Mouse (Mus musculus) forebrain, postnatal 0 days (tissue): ENCODE results near the gene Gabbr2. TPM values are rescaled to one million over a fixed set of nuclear protein-coding genes. Genes with fewer than 3 reads are reported as not detected.

Experiments
- ATAC-seq: fragments of 200-750 bp; cut with Nextera tagmentation; 2 replicates; pipeline ENCODE4 v1.8.0; 2017; ENCODE audit warnings: mild to moderate bottlenecking, moderate library complexity
- DNase-seq: peaks from one replicate; pipeline ENCODE4 v3.0.0-alpha.2; 2015
- H3K27ac ChIP-seq: fragments of 300-500 bp; sonication (generic); 2 replicates; pipeline ENCODE4 v1.5.1; 2014; ENCODE audit warnings: low read depth, mild to moderate bottlenecking, antibody characterized with exemption, low read length, moderate library complexity, mixed read lengths
- H3K27me3 ChIP-seq: fragments of 300-500 bp; sonication (generic); 2 replicates; pipeline ENCODE4 v1.6.1; 2014; ENCODE audit warnings: mild to moderate bottlenecking, low read length, mixed read lengths; ENCODE audit not compliant: insufficient read depth
- H3K36me3 ChIP-seq: fragments of 300-500 bp; sonication (generic); 2 replicates; pipeline ENCODE4 v1.6.1; 2014; ENCODE audit warnings: mild to moderate bottlenecking, moderate library complexity; ENCODE audit not compliant: insufficient read depth
- H3K4me1 ChIP-seq: fragments of 300-500 bp; sonication (generic); 2 replicates; pipeline ENCODE4 v1.6.1; 2014; ENCODE audit warnings: antibody characterized with exemption; ENCODE audit not compliant: insufficient read depth
- H3K4me2 ChIP-seq: fragments of 300-500 bp; sonication (generic); 2 replicates; pipeline ENCODE4 v1.6.1; 2014; ENCODE audit warnings: low read depth, mild to moderate bottlenecking, moderate library complexity
- H3K4me3 ChIP-seq: fragments of 300-500 bp; sonication (generic); 2 replicates; pipeline ENCODE4 v1.5.1; 2014; ENCODE audit warnings: low read depth, low read length, mixed read lengths
- H3K9ac ChIP-seq: fragments of 300-500 bp; sonication (generic); 2 replicates; pipeline ENCODE4 v1.6.1; 2014; ENCODE audit warnings: mild to moderate bottlenecking
- H3K9me3 ChIP-seq: fragments of 300-500 bp; sonication (generic); 2 replicates; pipeline ENCODE4 v1.6.1; 2016; ENCODE audit warnings: low read length
- CTCF ChIP-seq: sonication (generic); IDR thresholded peaks from 2 replicates; pipeline ENCODE4 v1.5.1; 2016; ENCODE audit warnings: antibody characterized with exemption, control low read depth, low read depth
- WGBS: fragments of 180-500 bp; shearing (Covaris S2); extraction: QIAGEN DNeasy Blood & Tissue Kit; methylation state at CpG from one replicate; pipeline ENCODE4 v1.1.7; 2014; 5-methylcytosine and 5-hydroxymethylcytosine counted together
- polyA plus RNA-seq: library from polyadenylated mRNA; unstranded; fragments of >200 nt; fragmentation: Nextera tagmentation; extraction: Ambion mirVana; gene quantifications from 2 replicates; pipeline ENCODE4 v1.2.1, GENCODE M21; 2015
- total RNA-seq: library from RNA; depleted of rRNA; stranded (reverse); fragments of >200 nt; gene quantifications from 2 replicates; pipeline ENCODE4 v1.2.3, GENCODE M21; 2014

Gabbr2 gene
- total and polyA plus RNA-seq, 2 experiments from 2014 or later, result 14.7 to 65.3 TPM

GRCm38 (mm10) chr4:47028791-47029190 is 37.1 kb upstream of the Gabbr2 start:
- no peak for ATAC-seq
- H3K9ac ChIP-seq, result no peak overlapping the region

GRCm38 (mm10) chr4:47023949-47024348 is 32.3 kb upstream of the Gabbr2 start:
- peak; percentile 64 for ATAC-seq
- Histone ChIP-seq H3K4me3 (no peak overlapping the region), H3K9ac (no peak overlapping the region), H3K4me1 (no peaks in the 10 kb centered on the region), H3K9me3 (no peaks in the 10 kb centered on the region), H3K36me3 (peaks cover 36% of the 10 kb centered on the region), H3K27me3 (no peaks in the 10 kb centered on the region), H3K4me2 (no peak overlapping the region), H3K27ac (no peak overlapping the region)
- TF ChIP-seq CTCF, result peak; percentile 54
- no peak for DNase-seq
- 67% methylated on average over 6 of the region's 6 CpGs for WGBS

More at GRCm38 (mm10) chr4:47028791-47029190, 37.1 kb upstream of the Gabbr2 start:
- Histone ChIP-seq H3K27ac (no peak overlapping the region), H3K27me3 (no peaks in the 10 kb centered on the region), H3K9me3 (no peaks in the 10 kb centered on the region), H3K4me1 (no peaks in the 10 kb centered on the region), H3K4me3 (no peak overlapping the region), H3K36me3 (peaks cover 52% of the 10 kb centered on the region), H3K4me2 (no peak overlapping the region)
- WGBS, result 88% methylated on average over 5 of the region's 5 CpGs
- TF ChIP-seq CTCF, result no peak
- DNase-seq, result no peak

GRCm38 (mm10) chr4:47022804-47023603 is 31.3 kb upstream of the Gabbr2 start:
- Histone ChIP-seq H3K9ac (no peak overlapping the region), H3K27ac (no peak overlapping the region), H3K9me3 (no peaks in the 10 kb centered on the region), H3K4me1 (no peaks in the 10 kb centered on the region), H3K4me3 (no peak overlapping the region), H3K4me2 (no peak overlapping the region), H3K36me3 (peaks cover 33% of the 10 kb centered on the region), H3K27me3 (no peaks in the 10 kb centered on the region)
- TF ChIP-seq CTCF, result no peak
- ATAC-seq (no peak), DNase-seq (no peak)
- 83% methylated on average over 10 of the region's 10 CpGs for WGBS

GRCm38 (mm10) chr4:47020563-47020962 is 28.9 kb upstream of the Gabbr2 start:
- H3K4me3 ChIP-seq, result no peak overlapping the region
- DNase-seq (peak; percentile 61), ATAC-seq (0 out of 2 replicates have a peak, but pooled peaks have one; percentile 13)
- peak; percentile 76 for TF ChIP-seq CTCF
- H3K9me3 ChIP-seq, result no peaks in the 10 kb centered on the region
- peaks cover 35% of the 10 kb centered on the region for H3K36me3 ChIP-seq
- 18% methylated on average over 5 of the region's 5 CpGs for WGBS
- no peak overlapping the region for H3K9ac ChIP-seq
- H3K27me3 ChIP-seq, result no peaks in the 10 kb centered on the region
- no peak overlapping the region for H3K4me2 ChIP-seq
- H3K27ac ChIP-seq, result no peak overlapping the region
- no peaks in the 10 kb centered on the region for H3K4me1 ChIP-seq

- TF ChIP-seq CTCF, result no peak
- no peak for DNase-seq
- peaks cover 23% of the 10 kb centered on the region for H3K36me3 ChIP-seq
Measured at GRCm38 (mm10) chr4:47015156-47015555, 23.5 kb upstream of the Gabbr2 start.

GRCm38 (mm10) chr4:47012476-47012875 is 20.8 kb upstream of the Gabbr2 start:
- Histone ChIP-seq H3K27me3 (no peaks in the 10 kb centered on the region), H3K9me3 (no peaks in the 10 kb centered on the region), H3K9ac (no peak overlapping the region), H3K4me3 (no peak overlapping the region), H3K4me1 (peaks cover 25% of the 10 kb centered on the region), H3K36me3 (peaks cover 23% of the 10 kb centered on the region), H3K4me2 (no peak overlapping the region), H3K27ac (no peak overlapping the region)
- DNase-seq, result peak; percentile 32
- ATAC-seq, result no peak
- no peak for TF ChIP-seq CTCF
- 47% methylated on average over 10 of the region's 10 CpGs for WGBS

More at GRCm38 (mm10) chr4:47015156-47015555, 23.5 kb upstream of the Gabbr2 start:
- Histone ChIP-seq H3K9ac (no peak overlapping the region), H3K4me1 (peaks cover 21% of the 10 kb centered on the region), H3K27me3 (no peaks in the 10 kb centered on the region), H3K4me2 (no peak overlapping the region), H3K9me3 (no peaks in the 10 kb centered on the region), H3K27ac (no peak overlapping the region), H3K4me3 (no peak overlapping the region)
- 72% methylated on average over 3 of the region's 3 CpGs for WGBS
- no peak for ATAC-seq
